Mouse (Mus musculus) cerebellum, adult 11-12 months (tissue): ENCODE measurements at regions not wholly inside any gene's neighbourhood (a gene's known extent, or its start where the extent isn't known, plus 50 kb on each side); places are given as distances from the start of the nearest gene placed in this dataset.
A peak's percentile ranks its signal among the peaks of the same experiment; 100 is the strongest.

Source experiments
- DNase-seq: peaks from one replicate; pipeline ENCODE4 v3.0.0; 2022

- peak; percentile 88 for DNase-seq
Observed at GRCm38 (mm10) chr13:83716711-83717171, 212.9 kb downstream of the Mef2c start.

- DNase-seq = peak; percentile 17
Observed at GRCm38 (mm10) chr13:83717686-83718210, 213.9 kb downstream of the Mef2c start.

GRCm38 (mm10) chr13:83718431-83719410 is 214.9 kb downstream of the Mef2c start:
- DNase-seq = peak; percentile 72

GRCm38 (mm10) chr13:83719635-83720291 is 215.9 kb downstream of the Mef2c start:
- DNase-seq = no peak

- DNase-seq = no peak
Observed at GRCm38 (mm10) chr13:83720352-83720751, 216.5 kb downstream of the Mef2c start.

GRCm38 (mm10) chr13:83720883-83721371 is 217.1 kb downstream of the Mef2c start:
- DNase-seq = peak; percentile 88

GRCm38 (mm10) chr13:83721563-83721962 is 217.7 kb downstream of the Mef2c start:
- DNase-seq = peak; percentile 73

GRCm38 (mm10) chr13:83722241-83722640 is 218.4 kb downstream of the Mef2c start:
- DNase-seq = peak; percentile 97

- DNase-seq = no peak
Observed at GRCm38 (mm10) chr13:83722791-83723190, 219.0 kb downstream of the Mef2c start.

- DNase-seq = no peak
Observed at GRCm38 (mm10) chr13:83723396-83723795, 219.6 kb downstream of the Mef2c start.

GRCm38 (mm10) chr13:83724196-83724595 is 220.4 kb downstream of the Mef2c start:
- no peak for DNase-seq

- peak; percentile 86 for DNase-seq
Observed at GRCm38 (mm10) chr13:83724995-83725394, 221.2 kb downstream of the Mef2c start.

GRCm38 (mm10) chr13:83725831-83726230 is 222.0 kb downstream of the Mef2c start:
- DNase-seq = no peak

GRCm38 (mm10) chr13:83726346-83726975 is 222.6 kb downstream of the Mef2c start:
- DNase-seq = no peak

GRCm38 (mm10) chr13:83727051-83727765 is 223.4 kb downstream of the Mef2c start:
- DNase-seq = peak; percentile 72

- no peak for DNase-seq
Observed at GRCm38 (mm10) chr13:83727766-83728395, 224.0 kb downstream of the Mef2c start.

GRCm38 (mm10) chr13:83728421-83729010 is 224.7 kb downstream of the Mef2c start:
- no peak for DNase-seq

GRCm38 (mm10) chr13:83729331-83730009 is 225.6 kb downstream of the Mef2c start:
- DNase-seq = peak; percentile 94

GRCm38 (mm10) chr13:83730155-83730712 is 226.4 kb downstream of the Mef2c start:
- DNase-seq = no peak
